Mouse (Mus musculus): Measurements from ENCODE around the gene Ptprt.

- TF ChIP-seq CTCF (IDR thresholded peaks at IDR 0.05; ENCODE audit: low read depth, low read length) (no peak), POLR2A (IDR thresholded peaks at IDR 0.05; ENCODE audit: extremely low read depth, insufficient read depth, low read length) (no peak)
Measured at GRCm38 (mm10) chr2:161513256-161513655, 1147.7 kb downstream of the Ptprt start.
